Mouse (Mus musculus) cerebellum, adult 2 months (tissue): ENCODE results near the gene Cfd.

ENCODE experiments used
- CTCF ChIP-seq: fragments of 200-500 bp; IDR thresholded peaks from 2 replicates; pipeline ENCODE4 v1.5.1; 2011; ENCODE audit warnings: low read depth, mild to moderate bottlenecking, control low read depth, low read length, moderate library complexity, borderline replicate concordance; ENCODE audit not compliant: insufficient read depth
- POLR2A ChIP-seq: fragments of 200-500 bp; IDR thresholded peaks from 2 replicates; pipeline ENCODE4 v1.6.1; 2011; ENCODE audit warnings: low read length, control low read depth, borderline replicate concordance; ENCODE audit not compliant: insufficient read depth

DNA sequence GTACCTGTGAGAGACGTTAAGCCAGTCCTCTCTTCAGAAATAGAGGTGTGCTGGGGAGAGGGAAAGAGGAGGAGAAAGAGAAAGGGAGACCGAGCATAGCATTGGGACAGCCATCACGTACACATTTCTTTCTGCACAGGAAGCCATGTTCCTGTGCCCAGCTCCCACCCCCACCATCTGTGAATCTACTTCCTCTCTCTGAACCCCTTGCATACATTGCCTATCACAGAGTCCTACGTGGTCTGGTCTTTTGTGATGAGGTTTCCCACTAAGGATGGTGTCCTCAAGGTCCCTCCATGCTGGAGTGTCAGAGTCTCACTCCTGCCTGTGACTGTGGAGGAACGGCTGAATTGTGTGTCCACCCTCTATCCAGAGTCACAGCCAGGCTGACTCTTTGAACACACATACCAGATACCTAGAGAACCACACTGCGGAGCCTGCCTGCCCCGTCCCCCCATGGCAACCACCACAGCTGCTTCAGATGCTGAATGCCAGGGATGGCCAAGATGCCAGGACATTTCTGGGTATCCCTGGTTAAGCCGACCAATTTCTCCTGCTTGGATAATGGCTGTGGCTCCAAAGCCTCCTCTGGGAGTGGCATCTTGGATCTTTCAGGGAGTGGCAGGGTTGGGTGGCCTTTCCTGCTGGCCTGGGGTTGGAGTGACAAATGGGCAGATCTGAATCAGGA lies 40.6 kb upstream of the Cfd start:
- TF ChIP-seq CTCF (no peak), POLR2A (no peak)
